In the genomic region with DNA sequence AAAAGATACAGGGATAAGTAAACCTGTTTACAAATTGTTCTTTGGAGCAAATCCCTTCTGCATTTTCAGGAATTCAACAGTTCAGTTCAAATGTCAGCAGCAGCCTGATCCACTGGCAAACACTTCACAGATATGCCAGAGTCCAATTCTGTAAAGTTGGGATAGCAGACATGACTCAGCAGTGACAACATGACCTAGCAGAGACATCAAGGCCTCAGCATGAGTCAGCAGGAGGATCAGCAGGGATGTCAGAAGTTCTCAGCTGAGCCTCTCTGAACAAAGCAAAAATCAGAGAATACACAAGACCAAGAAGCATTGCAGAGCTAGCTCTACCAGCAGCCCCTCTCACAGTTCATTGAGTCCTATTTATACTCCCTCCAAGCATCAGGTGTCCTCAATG, we compare ENCODE assay signal across 31 mouse cellular contexts. TPM values are rescaled to one million over a fixed set of nuclear protein-coding genes. Genes with fewer than 3 reads are reported as not detected.
DNase-seq lines count a peak whose midpoint lies in the region; TF ChIP-seq lines count a peak whose summit lies in the region.
"Had no signal": no experiment of that assay in that cellular context is flagged by ENCODE, and none has a peak within 500 bp of the region (broad histone marks: within the 10 kb centered on the region; RNA-seq: fewer than 3 reads in every experiment).

No protein-coding gene starts in this region.

- intact Hi-C loops in heart, adult 2 months (cut with DNase I), result no loop called here

- DNase-seq in MEL-GATA-1-ER (ENCODE audit: extremely low read depth, low read depth), result peak; percentile 19
- peak; percentile 44 for DNase-seq in adrenal gland, adult 8-10 months
- peak; percentile 1 for DNase-seq in adrenal gland, postnatal 25 days
- no peak for DNase-seq in right cerebral cortex, postnatal 25 days
- DNase-seq in urinary bladder, postnatal 25 days (ENCODE audit: low spot score), result no peak
- DNase-seq in heart, adult 2 months, result no peak
- DNase-seq: cerebellum, adult 18-20 months; cerebellum, adult 9-10 months; cerebellum, postnatal 14 days; gastrocnemius, postnatal 10 days; gastrocnemius, postnatal 36 days had no signal

- no peak for TF ChIP-seq CTCF in heart, adult 2 months (IDR thresholded peaks at IDR 0.05)

- no peaks in the 10 kb centered on the region for H3K4me1 ChIP-seq in heart, adult 2 months (ENCODE audit: control insufficient read depth, insufficient read depth, low read length)
- H3K4me1 ChIP-seq: forebrain, embryonic 10.5 days; forebrain, embryonic 13.5 days; hindbrain, embryonic 12.5 days; hindbrain, embryonic 15.5 days had no signal

- no peak for TF ChIP-seq EP300 in heart, adult 2 months (IDR thresholded peaks at IDR 0.05; ENCODE audit: insufficient read depth, low read depth, low read length)

- no peak for TF ChIP-seq POLR2A in heart, adult 2 months (IDR thresholded peaks at IDR 0.05; ENCODE audit: insufficient read depth, low read depth, low read length)

- no peak overlapping the region for H3K9ac ChIP-seq in heart, adult 2 months (ENCODE audit: low read depth, low read length)
- H3K9ac ChIP-seq: forebrain, embryonic 13.5 days; hindbrain, embryonic 12.5 days; hindbrain, embryonic 15.5 days had no signal

- no peaks in the 10 kb centered on the region for H3K27me3 ChIP-seq in heart, adult 2 months (ENCODE audit: control insufficient read depth, insufficient read depth, low read length)
- H3K27me3 ChIP-seq: forebrain, embryonic 13.5 days; hindbrain, embryonic 12.5 days; hindbrain, embryonic 15.5 days; Patski had no signal

- H3K4me3 ChIP-seq in heart, adult 2 months, result no peak overlapping the region
- H3K4me3 ChIP-seq: forebrain, embryonic 10.5 days; forebrain, embryonic 13.5 days; hindbrain, embryonic 12.5 days; hindbrain, embryonic 15.5 days had no signal

- no peaks in the 10 kb centered on the region for H3K79me2 ChIP-seq in heart, adult 2 months (replicated peaks; ENCODE audit: control insufficient read depth, insufficient read depth, low read length)

- no peaks in the 10 kb centered on the region for H3K36me3 ChIP-seq in heart, adult 2 months (ENCODE audit: control insufficient read depth, insufficient read depth, low read length)
- H3K36me3 ChIP-seq: forebrain, embryonic 10.5 days; hindbrain, embryonic 12.5 days; hindbrain, embryonic 15.5 days had no signal

- H3K27ac ChIP-seq in heart, adult 2 months, result no peak overlapping the region
- H3K27ac ChIP-seq: forebrain, embryonic 10.5 days; forebrain, embryonic 13.5 days; hindbrain, embryonic 12.5 days; hindbrain, embryonic 15.5 days had no signal

RNA-seq across cellular contexts. Expression of a gene that starts 7.2 kb away (rescaled TPM):
- not detected for total RNA-seq in adrenal gland, adult 8-10 months (2022)
- total RNA-seq in adrenal gland, postnatal 25 days (2021), result not detected in 2 replicates
- not detected for total RNA-seq in heart, adult 2 months (2021)
- polyA plus RNA-seq in heart, adult 2 months (2012; rRNA removed), result not detected in 2 replicates
- total RNA-seq: gastrocnemius, adult 18-20 months; gastrocnemius, postnatal 10 days; gastrocnemius, postnatal 36 days; granulocyte monocyte progenitor cell, adult 5-6 weeks; heart, adult 8-10 months; heart, postnatal 25 days; hematopoietic stem cell, adult 5-6 weeks had no signal
- polyA plus RNA-seq: C2C12; CD4-positive, CD25-positive, alpha-beta regulatory T cell, adult 4 months; embryonic facial prominence, embryonic 11.5 days; embryonic facial prominence, embryonic 14.5 days; forebrain, embryonic 10.5 days; forebrain, embryonic 13.5 days; forebrain, embryonic 16.5 days; heart, embryonic 11.5 days; heart, embryonic 14.5 days; heart, postnatal 0 days; hindbrain, embryonic 12.5 days; hindbrain, embryonic 15.5 days; intestine, embryonic 14.5 days; intestine, postnatal 0 days; Patski had no signal

RNA-seq across cellular contexts. Expression of a gene that starts 35.7 kb away (rescaled TPM):
- total RNA-seq in adrenal gland, adult 8-10 months (2022), result not detected
- total RNA-seq in adrenal gland, postnatal 25 days (2021), result not detected in 2 replicates
- total RNA-seq in heart, adult 2 months (2021), result not detected
- polyA plus RNA-seq in heart, adult 2 months (2012; rRNA removed), result not detected in 2 replicates
- total RNA-seq: gastrocnemius, adult 18-20 months; gastrocnemius, postnatal 10 days; gastrocnemius, postnatal 36 days; granulocyte monocyte progenitor cell, adult 5-6 weeks; heart, adult 8-10 months; heart, postnatal 25 days; hematopoietic stem cell, adult 5-6 weeks had no signal
- polyA plus RNA-seq: C2C12; CD4-positive, CD25-positive, alpha-beta regulatory T cell, adult 4 months; embryonic facial prominence, embryonic 11.5 days; embryonic facial prominence, embryonic 14.5 days; forebrain, embryonic 10.5 days; forebrain, embryonic 13.5 days; forebrain, embryonic 16.5 days; heart, embryonic 11.5 days; heart, embryonic 14.5 days; heart, postnatal 0 days; hindbrain, embryonic 12.5 days; hindbrain, embryonic 15.5 days; intestine, embryonic 14.5 days; intestine, postnatal 0 days; Patski had no signal

Comparison
In these comparisons a context has a peak if more than half of its experiments do, and no peak if none do; other contexts are left out.
1. DNase-seq: peak in MEL-GATA-1-ER (single experiment), adrenal gland, adult 8-10 months (single experiment) and adrenal gland, postnatal 25 days (single experiment); none in right cerebral cortex, postnatal 25 days (single experiment), urinary bladder, postnatal 25 days (single experiment) and heart, adult 2 months (0 of 2).